Comparison of ENCODE assay signal across 19 mouse cellular contexts in the genomic region with DNA sequence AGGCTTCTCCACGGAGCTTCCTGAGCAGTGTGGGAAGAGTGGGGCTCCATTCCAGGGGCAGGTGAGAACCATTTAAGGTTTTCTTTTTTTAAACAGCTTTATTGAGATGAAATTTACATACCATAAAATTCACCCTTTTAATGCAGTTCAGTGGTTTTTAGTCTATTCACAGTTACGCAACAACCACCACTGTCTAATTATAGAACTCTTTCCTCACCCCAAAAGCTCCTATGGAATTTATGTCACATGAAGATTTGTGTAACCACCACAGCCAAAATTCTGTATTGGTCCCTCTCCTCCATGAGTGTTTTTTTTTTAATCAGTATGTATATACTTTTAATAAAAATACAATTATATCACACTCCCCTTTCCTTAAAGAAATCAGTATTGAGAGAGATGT.
"Had no signal": no experiment of that assay in that cellular context is flagged by ENCODE, and none has a peak within 500 bp of the region (broad histone marks: within the 10 kb centered on the region; RNA-seq: fewer than 3 reads in every experiment).

No protein-coding gene starts in this region.

- H3K9ac ChIP-seq: lung, embryonic 15.5 days; midbrain, embryonic 12.5 days; neural tube, embryonic 13.5 days; neural tube, embryonic 15.5 days had no signal

- ATAC-seq: lung, postnatal 0 days; midbrain, embryonic 16.5 days had no signal

- H3K4me1 ChIP-seq: lung, embryonic 15.5 days had no signal

- H3K27me3 ChIP-seq: lung, embryonic 15.5 days; neural tube, embryonic 13.5 days; neural tube, embryonic 15.5 days had no signal

- H3K4me2 ChIP-seq: lung, embryonic 15.5 days; midbrain, embryonic 12.5 days; neural tube, embryonic 13.5 days; neural tube, embryonic 15.5 days had no signal

- H3K36me3 ChIP-seq: lung, embryonic 15.5 days; midbrain, embryonic 10.5 days; midbrain, embryonic 12.5 days; neural tube, embryonic 13.5 days; neural tube, embryonic 15.5 days had no signal

- DNase-seq: lung, adult 2 months; lung, postnatal 14 days; lung, postnatal 36 days; midbrain, embryonic 14.5 days; retina, postnatal 1 day; right cerebral cortex, postnatal 4 days; spleen, adult 18-20 months; thymus, adult 18-20 months; thymus, postnatal 14 days; thymus, postnatal 36 days had no signal

- H3K4me3 ChIP-seq: lung, embryonic 15.5 days; midbrain, embryonic 10.5 days; midbrain, embryonic 12.5 days; myocyte; neural tube, embryonic 13.5 days; neural tube, embryonic 15.5 days had no signal

- H3K27ac ChIP-seq: lung, embryonic 15.5 days; macrophage; midbrain, embryonic 10.5 days; midbrain, embryonic 12.5 days; neural tube, embryonic 13.5 days; neural tube, embryonic 15.5 days had no signal

- H3K9me3 ChIP-seq: lung, embryonic 15.5 days; midbrain, embryonic 10.5 days; midbrain, embryonic 12.5 days; neural tube, embryonic 13.5 days; neural tube, embryonic 15.5 days had no signal
